Mouse (Mus musculus): ENCODE measurements around the gene Rgs3. TPM values are rescaled to one million over a fixed set of nuclear protein-coding genes. Genes with fewer than 3 reads are reported as not detected.
A peak's percentile ranks its signal among the peaks of the same experiment; 100 is the strongest.

Gene Rgs3
- total RNA-seq, 2 experiments from 2014 or later = 8.6 to 10.3 TPM

GRCm38 (mm10) chr4:62723795-62724194, 164.1 kb downstream of the Rgs3 start:
- intact Hi-C loops (cut with DNase I) = no loop called here
- no peak for TF ChIP-seq CTCF (IDR thresholded peaks at IDR 0.05)
- H3K4me3 ChIP-seq = no peak overlapping the region
- no peak overlapping the region for H3K27ac ChIP-seq
- no peak for DNase-seq

GRCm38 (mm10) chr4:62726282-62726937, 166.8 kb downstream of the Rgs3 start:
- TF ChIP-seq CTCF (IDR thresholded peaks at IDR 0.05) = no peak
- H3K4me3 ChIP-seq = no peak overlapping the region
- intact Hi-C loops (cut with DNase I) = no loop called here
- no peak for DNase-seq
- H3K27ac ChIP-seq = no peak overlapping the region

GRCm38 (mm10) chr4:62727541-62728303, 168.1 kb downstream of the Rgs3 start:
- DNase-seq = peak; percentile 84

GRCm38 (mm10) chr4:62728471-62728870, 168.8 kb downstream of the Rgs3 start:
- H3K4me3 ChIP-seq = no peak overlapping the region
- intact Hi-C loops (cut with DNase I) = no loop called here
- no peak for DNase-seq
- no peak for TF ChIP-seq CTCF (IDR thresholded peaks at IDR 0.05)
- peak overlapping the region; percentile 80 for H3K27ac ChIP-seq

More at GRCm38 (mm10) chr4:62727541-62728303, 168.1 kb downstream of the Rgs3 start:
- no peak overlapping the region for H3K4me3 ChIP-seq
- intact Hi-C loops (cut with DNase I) = no loop called here
- peak overlapping the region; percentile 80 for H3K27ac ChIP-seq
- peak; percentile 48 for TF ChIP-seq CTCF (IDR thresholded peaks at IDR 0.05)

GRCm38 (mm10) chr4:62729191-62729590, 169.5 kb downstream of the Rgs3 start:
- intact Hi-C loops (cut with DNase I) = no loop called here
- Histone ChIP-seq H3K27ac (peak overlapping the region; percentile 80), H3K4me3 (no peak overlapping the region; the same call in 1 of the 2 replicates)
- TF ChIP-seq CTCF (IDR thresholded peaks at IDR 0.05) = no peak
- DNase-seq = peak; percentile 35

- no peak overlapping the region; the same call in 1 of the 2 replicates for H3K4me3 ChIP-seq
- peak overlapping the region; percentile 80 for H3K27ac ChIP-seq
- no peak for DNase-seq
- no peak; the same call in 1 of the 2 replicates for TF ChIP-seq CTCF (IDR thresholded peaks at IDR 0.05)
- intact Hi-C loops (cut with DNase I) = loop anchor here (5.0 kb wide), 1 partner anchor 33 kb away; no protein-coding TSS in a partner anchor
These were observed 170.3 kb downstream of the Rgs3 start for GRCm38 (mm10) chr4:62729941-62730340.

- no peak for DNase-seq
- H3K4me3 ChIP-seq = no peak overlapping the region
- peak overlapping the region; percentile 28; the same call in 1 of the 2 replicates for H3K27ac ChIP-seq
- no peak for TF ChIP-seq CTCF (IDR thresholded peaks at IDR 0.05)
- intact Hi-C loops (cut with DNase I) = loop anchor here (5.0 kb wide), 1 partner anchor 34 kb away; no protein-coding TSS in a partner anchor
These were observed 171.2 kb downstream of the Rgs3 start for GRCm38 (mm10) chr4:62730861-62731260.

GRCm38 (mm10) chr4:62731531-62732063, 171.9 kb downstream of the Rgs3 start:
- no peak for TF ChIP-seq CTCF (IDR thresholded peaks at IDR 0.05)
- DNase-seq = peak; percentile 76
- intact Hi-C loops (cut with DNase I) = loop anchor here (5.0 kb wide), 1 partner anchor 34 kb away; no protein-coding TSS in a partner anchor

GRCm38 (mm10) chr4:62732096-62732495, 172.4 kb downstream of the Rgs3 start:
- H3K27ac ChIP-seq = peak overlapping the region; percentile 76
- no peak overlapping the region for H3K4me3 ChIP-seq
- intact Hi-C loops (cut with DNase I) = loop anchor here (5.0 kb wide), 1 partner anchor 35 kb away; no protein-coding TSS in a partner anchor
- DNase-seq = peak; percentile 58
- no peak for TF ChIP-seq CTCF (IDR thresholded peaks at IDR 0.05)

More at GRCm38 (mm10) chr4:62731531-62732063, 171.9 kb downstream of the Rgs3 start:
- no peak overlapping the region for H3K4me3 ChIP-seq
- H3K27ac ChIP-seq = peak overlapping the region; percentile 76

GRCm38 (mm10) chr4:62732840-62733239, 173.2 kb downstream of the Rgs3 start:
- intact Hi-C loops (cut with DNase I) = loop anchor here (5.0 kb wide), 1 partner anchor 36 kb away; no protein-coding TSS in a partner anchor
- Histone ChIP-seq H3K4me3 (no peak overlapping the region), H3K27ac (peak overlapping the region; percentile 76)
- TF ChIP-seq CTCF (IDR thresholded peaks at IDR 0.05) = no peak
- peak; percentile 34 for DNase-seq

GRCm38 (mm10) chr4:62733938-62734337, 174.3 kb downstream of the Rgs3 start:
- intact Hi-C loops (cut with DNase I) = loop anchor here (5.0 kb wide), 1 partner anchor 37 kb away; no protein-coding TSS in a partner anchor
- no peak for TF ChIP-seq CTCF (IDR thresholded peaks at IDR 0.05)
- Histone ChIP-seq H3K4me3 (no peak overlapping the region), H3K27ac (no peak overlapping the region)
- DNase-seq = no peak

GRCm38 (mm10) chr4:62735291-62735690, 175.6 kb downstream of the Rgs3 start:
- Histone ChIP-seq H3K4me3 (no peak overlapping the region), H3K27ac (0 out of 2 replicates have a peak overlapping the region, but pooled peaks have one; percentile 3)
- intact Hi-C loops (cut with DNase I) = no loop called here
- DNase-seq = no peak
- TF ChIP-seq CTCF (IDR thresholded peaks at IDR 0.05) = no peak

Data from gastrocnemius, adult 2 months (tissue).